Mouse (Mus musculus) gastrocnemius, adult 8-10 months (tissue): ENCODE results near the gene Srp68. TPM values are rescaled to one million over a fixed set of nuclear protein-coding genes. Genes with fewer than 3 reads are reported as not detected.
A peak's percentile ranks its signal among the peaks of the same experiment; 100 is the strongest.

Experiments used
- DNase-seq, 2 experiments: peaks; one replicate each; pipeline ENCODE4 v3.0.0; 2022; ENCODE audit warnings: low spot score in 2 of 2
- total RNA-seq, 4 experiments: library from RNA; stranded (reverse); gene quantifications; 2 replicates each; pipeline ENCODE4 v1.2.4; 2022

Gene Srp68
- total RNA-seq, 4 experiments from 2014 or later: 86.7 to 99.9 (median 90.8) TPM

GRCm38 (mm10) chr11:116247502-116248222 is 26.4 kb downstream of the Srp68 start:
- no peak for DNase-seq

- no peak for DNase-seq
Measured at GRCm38 (mm10) chr11:116245616-116246015, 28.4 kb downstream of the Srp68 start.

GRCm38 (mm10) chr11:116244580-116244979 is 29.4 kb downstream of the Srp68 start:
- no peak for DNase-seq

GRCm38 (mm10) chr11:116241744-116242235 is 32.2 kb downstream of the Srp68 start:
- DNase-seq: no peak

- DNase-seq: no peak
Measured at GRCm38 (mm10) chr11:116239797-116240196, 34.2 kb downstream of the Srp68 start.

- DNase-seq: no peak
Measured at GRCm38 (mm10) chr11:116237742-116238395, 36.1 kb downstream of the Srp68 start, which contains the start of gene Evpl. TSS of gene Evpl (minus strand) at chr11:116238077.

- no peak for DNase-seq
Measured at GRCm38 (mm10) chr11:116234901-116235300, 39.1 kb downstream of the Srp68 start.

- DNase-seq: no peak
Measured at GRCm38 (mm10) chr11:116232427-116232826, 41.6 kb downstream of the Srp68 start.

- no peak for DNase-seq
Measured at GRCm38 (mm10) chr11:116228699-116229098, 45.3 kb downstream of the Srp68 start.

- DNase-seq: peak; percentile 52 to 68
Measured at GRCm38 (mm10) chr11:116226414-116226813, 47.6 kb downstream of the Srp68 start.

GRCm38 (mm10) chr11:116222740-116223059 is 51.3 kb downstream of the Srp68 start:
- no peak for DNase-seq

- no peak for DNase-seq
Measured at GRCm38 (mm10) chr11:116221931-116222739, 51.9 kb downstream of the Srp68 start.

GRCm38 (mm10) chr11:116219885-116220284 is 54.1 kb downstream of the Srp68 start:
- DNase-seq: peak; percentile 32 to 38

- DNase-seq: peak; percentile 39 to 63
Measured at GRCm38 (mm10) chr11:116218737-116219400, 55.1 kb downstream of the Srp68 start.

GRCm38 (mm10) chr11:116218263-116218662 is 55.8 kb downstream of the Srp68 start:
- no peak for DNase-seq

- DNase-seq: no peak
Measured at GRCm38 (mm10) chr11:116216549-116216948, 57.5 kb downstream of the Srp68 start.

- no peak for DNase-seq
Measured at GRCm38 (mm10) chr11:116215991-116216390, 58.0 kb downstream of the Srp68 start.

- no peak for DNase-seq
Measured at GRCm38 (mm10) chr11:116215181-116215580, 58.8 kb downstream of the Srp68 start.

- no peak for DNase-seq
Measured at GRCm38 (mm10) chr11:116213877-116214510, 60.0 kb downstream of the Srp68 start.

GRCm38 (mm10) chr11:116212847-116213246 is 61.2 kb downstream of the Srp68 start:
- DNase-seq: no peak

GRCm38 (mm10) chr11:116210696-116211095 is 63.3 kb downstream of the Srp68 start:
- DNase-seq: no peak
